Mouse (Mus musculus): ENCODE measurements around the gene Rreb1.
"Not testable (repeated sequence)": the region's sequence is repeated elsewhere in the genome, so short reads cannot be mapped to it uniquely, and the experiment has no call there.

The Rreb1 gene

GRCm38 (mm10) chr13:37826994-37827262 is 48.7 kb downstream of the Rreb1 start:
- DNase-seq (ENCODE audit: low spot score in 2 of 2): no peak

- peak in 1 of 2 experiments; percentile 11 for DNase-seq (ENCODE audit: low spot score in 2 of 2)
Observed at GRCm38 (mm10) chr13:37827263-37827995, 49.2 kb downstream of the Rreb1 start.

GRCm38 (mm10) chr13:37827996-37828579 is 49.9 kb downstream of the Rreb1 start:
- DNase-seq (ENCODE audit: low spot score in 2 of 2): no peak

GRCm38 (mm10) chr13:37828928-37829327 is 50.7 kb downstream of the Rreb1 start:
- no peak for DNase-seq (ENCODE audit: low spot score in 2 of 2)

- no peak for DNase-seq (ENCODE audit: low spot score in 2 of 2)
Observed at GRCm38 (mm10) chr13:37830256-37830655, 52.1 kb downstream of the Rreb1 start.

- no peak for DNase-seq (ENCODE audit: low spot score in 2 of 2)
Observed at GRCm38 (mm10) chr13:37830874-37831311, 52.7 kb downstream of the Rreb1 start.

- DNase-seq (ENCODE audit: low spot score in 2 of 2): no peak
Observed at GRCm38 (mm10) chr13:37832481-37832880, 54.3 kb downstream of the Rreb1 start.

- DNase-seq (ENCODE audit: low spot score in 2 of 2): no peak
Observed at GRCm38 (mm10) chr13:37833500-37833899, 55.3 kb downstream of the Rreb1 start.

GRCm38 (mm10) chr13:37835296-37835695 is 57.1 kb downstream of the Rreb1 start:
- no peak for DNase-seq (ENCODE audit: low spot score in 2 of 2)

- not testable (repeated sequence) for DNase-seq (ENCODE audit: low spot score in 2 of 2)
Observed at GRCm38 (mm10) chr13:37835811-37836210, 57.6 kb downstream of the Rreb1 start.

GRCm38 (mm10) chr13:37837372-37837771 is 59.2 kb downstream of the Rreb1 start:
- DNase-seq (ENCODE audit: low spot score in 2 of 2): no peak

GRCm38 (mm10) chr13:37838260-37839183 is 60.3 kb downstream of the Rreb1 start:
- no peak for DNase-seq (ENCODE audit: low spot score in 2 of 2)

- no peak for DNase-seq (ENCODE audit: low spot score in 2 of 2)
Observed at GRCm38 (mm10) chr13:37843241-37843640, 65.0 kb downstream of the Rreb1 start.

- DNase-seq (ENCODE audit: low spot score in 2 of 2): no peak
Observed at GRCm38 (mm10) chr13:37843844-37844243, 65.6 kb downstream of the Rreb1 start.

GRCm38 (mm10) chr13:37845156-37845555 is 67.0 kb downstream of the Rreb1 start:
- no peak for DNase-seq (ENCODE audit: low spot score in 2 of 2)

GRCm38 (mm10) chr13:37845641-37846040 is 67.4 kb downstream of the Rreb1 start:
- DNase-seq (ENCODE audit: low spot score in 2 of 2): no peak

- DNase-seq (ENCODE audit: low spot score in 2 of 2): no peak
Observed at GRCm38 (mm10) chr13:37846507-37846906, 68.3 kb downstream of the Rreb1 start.

- no peak for DNase-seq (ENCODE audit: low spot score in 2 of 2)
Observed at GRCm38 (mm10) chr13:37846962-37847570, 68.9 kb downstream of the Rreb1 start.

GRCm38 (mm10) chr13:37847601-37848358 is 69.6 kb downstream of the Rreb1 start:
- no peak for DNase-seq (ENCODE audit: low spot score in 2 of 2)

GRCm38 (mm10) chr13:37848438-37848837 is 70.2 kb downstream of the Rreb1 start:
- DNase-seq (ENCODE audit: low spot score in 2 of 2): no peak

- no peak for DNase-seq (ENCODE audit: low spot score in 2 of 2)
Observed at GRCm38 (mm10) chr13:37851617-37852016, 73.4 kb downstream of the Rreb1 start.
